Comparison of ENCODE assay signal across 8 mouse cellular contexts in the genomic region with DNA sequence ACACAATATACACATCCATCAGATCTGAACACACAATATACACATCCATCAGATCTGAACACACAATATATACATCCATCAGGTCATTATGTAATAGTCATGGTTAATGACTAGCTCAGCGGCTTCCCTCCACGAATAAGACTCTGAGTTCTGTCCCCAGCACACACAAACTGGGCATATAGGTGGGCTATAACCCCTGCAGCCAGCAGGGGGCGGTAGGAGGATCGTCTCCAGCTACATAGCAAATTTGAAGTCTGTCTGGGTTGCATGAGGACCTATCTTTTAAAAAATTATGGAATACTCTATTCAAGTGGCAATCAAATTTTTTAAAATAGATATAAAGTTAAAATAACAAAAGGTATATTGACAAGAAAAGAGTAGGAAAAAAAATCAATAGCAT.
DNase-seq lines count a peak whose midpoint lies in the region; ATAC-seq and TF ChIP-seq lines count a peak whose summit lies in the region.

No protein-coding gene starts in this region.

- H3K27ac ChIP-seq in left cerebral cortex, adult 2 months: no peak overlapping the region
- H3K27ac ChIP-seq in lung, postnatal 0 days (ENCODE audit: low read length): no peak overlapping the region
- no peak overlapping the region for H3K27ac ChIP-seq in intestine, embryonic 16.5 days (ENCODE audit: low read length)

- no peak for ATAC-seq in lung, postnatal 0 days
- ATAC-seq in intestine, embryonic 16.5 days: no peak

- no peak overlapping the region for H3K9ac ChIP-seq in lung, postnatal 0 days (replicated peaks; ENCODE audit: low read depth)
- H3K9ac ChIP-seq in intestine, embryonic 16.5 days (ENCODE audit: low read depth, low read length): no peak overlapping the region

- no peak overlapping the region for H3K4me2 ChIP-seq in lung, postnatal 0 days (replicated peaks; ENCODE audit: low read depth, low read length)
- H3K4me2 ChIP-seq in intestine, embryonic 16.5 days (ENCODE audit: low read depth, low read length): no peak overlapping the region

- H3K27me3 ChIP-seq in lung, postnatal 0 days (replicated peaks; ENCODE audit: insufficient read depth, low read length): no peaks in the 10 kb centered on the region
- H3K27me3 ChIP-seq in intestine, embryonic 16.5 days (replicated peaks; ENCODE audit: control insufficient read depth, insufficient read depth, low read length): no peaks in the 10 kb centered on the region

- H3K4me1 ChIP-seq in lung, postnatal 0 days (ENCODE audit: insufficient read depth, low read depth, low read length): no peaks in the 10 kb centered on the region
- no peaks in the 10 kb centered on the region for H3K4me1 ChIP-seq in intestine, embryonic 16.5 days (ENCODE audit: control insufficient read depth, insufficient read depth, low read length)

- H3K9me3 ChIP-seq in lung, postnatal 0 days (ENCODE audit: low read length): no peaks in the 10 kb centered on the region
- no peaks in the 10 kb centered on the region for H3K9me3 ChIP-seq in intestine, embryonic 16.5 days (ENCODE audit: control insufficient read depth, low read length)

- TF ChIP-seq EP300 in lung, postnatal 0 days (IDR thresholded peaks at IDR 0.05): no peak

- intact Hi-C loops in left cerebral cortex, adult 2 months (cut with DNase I): no loop called here

- H3K36me3 ChIP-seq in lung, postnatal 0 days (ENCODE audit: insufficient read depth, low read length): no peaks in the 10 kb centered on the region
- no peaks in the 10 kb centered on the region for H3K36me3 ChIP-seq in intestine, embryonic 16.5 days (ENCODE audit: control insufficient read depth, insufficient read depth, low read length)

- 46% methylated on average over 4 of the region's 4 CpGs for WGBS in lung, postnatal 0 days
- WGBS in intestine, embryonic 16.5 days: 51% methylated on average over 4 of the region's 4 CpGs

- DNase-seq in cerebellum, postnatal 10 days: peak; percentile 48 to 54
- DNase-seq in cerebellum, adult 11 months: no peak
- DNase-seq in left cerebral cortex, adult 2 months (ENCODE audit: extremely low spot score in 1 of 2, low spot score in 2 of 2): peak in 1 of 2 experiments; percentile 17
- DNase-seq in left cerebral cortex, adult 11 months (ENCODE audit: low spot score): no peak
- peak; percentile 72 for DNase-seq in adrenal gland, postnatal 25 days
- peak; percentile 40 for DNase-seq in lung, postnatal 0 days (ENCODE audit: low spot score)
- no peak for DNase-seq in ovary, adult 18-20 months (ENCODE audit: low spot score)

- H3K4me3 ChIP-seq in left cerebral cortex, adult 2 months: no peak overlapping the region
- no peak overlapping the region for H3K4me3 ChIP-seq in lung, postnatal 0 days (ENCODE audit: low read depth, low read length)
- no peak overlapping the region for H3K4me3 ChIP-seq in intestine, embryonic 16.5 days (ENCODE audit: low read length)

- TF ChIP-seq CTCF in left cerebral cortex, adult 2 months (IDR thresholded peaks at IDR 0.05): peak; percentile 60
- TF ChIP-seq CTCF in lung, postnatal 0 days (IDR thresholded peaks at IDR 0.05): peak; percentile 65

Comparison
In these comparisons a context has a peak if more than half of its experiments do, and no peak if none do; other contexts are left out.
1. DNase-seq: peak in cerebellum, postnatal 10 days (2 of 2), adrenal gland, postnatal 25 days (single experiment) and lung, postnatal 0 days (single experiment); none in cerebellum, adult 11 months (single experiment), left cerebral cortex, adult 11 months (single experiment) and ovary, adult 18-20 months (single experiment).